Mouse (Mus musculus) CH12.LX (cell line): Measurements from ENCODE around the gene Tnfaip2.

Experiments
- CTCF ChIP-seq, 2 experiments: IDR thresholded peaks in 1 of 2; conservative IDR thresholded peaks in 1 of 2; 2 replicates each; pipeline ENCODE4 v1.5.1; 2011 to 2012; ENCODE audit warnings: low read depth in 2 of 2, low read length in 2 of 2, improper control_type of control experiment in 1 of 2, inconsistent platforms in 1 of 2, mild to moderate bottlenecking in 1 of 2, moderate library complexity in 1 of 2
- E2F4 ChIP-seq: IDR thresholded peaks from 2 replicates; pipeline ENCODE4 v1.6.1; 2011; ENCODE audit warnings: low read depth, low read length, improper control_type of control experiment; ENCODE audit not compliant: insufficient replicate concordance
- EP300 ChIP-seq: IDR thresholded peaks from 2 replicates; pipeline ENCODE4 v1.6.1; 2011; ENCODE audit warnings: low read length, improper control_type of control experiment
- JUND ChIP-seq: conservative IDR thresholded peaks from 2 replicates; pipeline ENCODE4 v1.6.1; 2011; ENCODE audit warnings: low read depth, low read length, improper control_type of control experiment
- MAFK ChIP-seq: IDR thresholded peaks from 2 replicates; pipeline ENCODE4 v1.6.1; 2011; ENCODE audit warnings: low read length, improper control_type of control experiment; ENCODE audit not compliant: insufficient replicate concordance
- MEF2A ChIP-seq: IDR thresholded peaks from 2 replicates; pipeline ENCODE4 v1.6.1; 2014; ENCODE audit warnings: low read depth, mild to moderate bottlenecking, inconsistent platforms, low read length, improper control_type of control experiment, borderline replicate concordance
- MXI1 ChIP-seq: IDR thresholded peaks from 2 replicates; pipeline ENCODE4 v1.6.1; 2011; ENCODE audit warnings: mild to moderate bottlenecking, low read depth, low read length, improper control_type of control experiment
- MYC ChIP-seq: IDR thresholded peaks from 2 replicates; pipeline ENCODE4 v1.6.1; 2011; ENCODE audit warnings: low read depth, mild to moderate bottlenecking, improper control_type of control experiment, low read length
- POLR2A ChIP-seq: IDR thresholded peaks from 2 replicates; pipeline ENCODE4 v1.6.1; 2011; ENCODE audit warnings: low read depth, mild to moderate bottlenecking, improper control_type of control experiment, low read length
- UBTF ChIP-seq: IDR thresholded peaks from 2 replicates; pipeline ENCODE4 v1.6.1; 2012; ENCODE audit warnings: low read depth, mild to moderate bottlenecking, inconsistent platforms, low read length, improper control_type of control experiment, moderate library complexity
- USF1 ChIP-seq: IDR thresholded peaks from 2 replicates; pipeline ENCODE4 v1.6.1; 2014; ENCODE audit warnings: low read depth, mild to moderate bottlenecking, inconsistent platforms, low read length, improper control_type of control experiment

DNA sequence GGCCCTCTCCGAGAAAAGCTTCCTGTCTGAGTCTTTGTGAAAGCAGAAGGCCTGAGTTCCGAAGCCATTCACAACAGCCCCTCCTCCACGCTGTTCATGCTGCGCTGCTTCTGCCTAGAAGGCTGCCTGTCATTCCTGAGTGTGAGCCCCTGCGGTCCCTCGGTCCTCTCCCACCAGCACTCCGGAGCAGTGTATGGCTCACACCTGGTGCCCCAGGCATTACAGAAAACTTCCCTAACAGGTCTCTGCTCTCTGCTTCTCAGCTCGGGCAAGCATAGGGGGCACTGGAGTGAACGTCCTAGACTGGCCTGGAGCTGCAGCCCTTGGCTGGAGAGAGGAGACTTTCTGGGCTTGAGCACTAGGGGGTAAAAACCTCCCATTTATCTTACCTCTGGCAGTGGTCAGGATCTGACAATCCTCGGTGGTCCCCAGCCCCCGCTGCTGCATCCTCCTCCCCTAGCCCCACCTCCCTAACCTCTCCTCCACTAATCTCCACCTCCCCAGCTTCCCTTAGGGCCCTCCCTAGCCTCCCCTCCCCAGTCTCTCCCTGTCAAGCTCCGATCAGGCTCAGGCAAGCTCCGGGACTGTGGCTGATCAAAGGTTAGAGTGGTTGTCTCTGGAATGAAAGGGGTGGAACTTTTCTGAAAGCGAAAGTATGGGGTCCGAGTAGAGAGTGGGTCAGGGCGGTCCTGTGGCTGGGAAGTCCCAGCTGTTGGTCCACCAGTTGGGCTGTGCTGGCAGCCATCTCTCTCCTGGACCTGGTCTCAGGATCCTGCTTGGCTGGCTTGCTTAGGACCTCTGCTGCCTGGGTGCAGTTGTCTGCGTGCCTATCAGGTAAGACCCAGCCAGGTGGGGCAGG lies 25.1 kb upstream of the Tnfaip2 start, which contains the start of gene Exoc3l4:
- TF ChIP-seq CTCF (conservative IDR thresholded peaks at IDR 0.05 in 1 of 2, IDR thresholded peaks at IDR 0.05 in 1 of 2; ENCODE audit: low read depth in 2 of 2, low read length in 2 of 2) (no peak), USF1 (no peak), EP300 (no peak), UBTF (no peak), MYC (no peak), MAFK (no peak), POLR2A (no peak), MXI1 (no peak), MEF2A (no peak), E2F4 (no peak), JUND (no peak)
